Mouse (Mus musculus) bone marrow macrophage, adult 2 months (primary cell): ENCODE measurements around the gene Erich3.

Experiments
- CTCF ChIP-seq: IDR thresholded peaks from 2 replicates; pipeline ENCODE4 v1.5.1; 2012; ENCODE audit warnings: low read depth, mild to moderate bottlenecking, low read length, moderate library complexity
- POLR2A ChIP-seq: IDR thresholded peaks from 2 replicates; pipeline ENCODE4 v1.6.1; 2012; ENCODE audit warnings: mild to moderate bottlenecking, low read depth, low read length, borderline replicate concordance

DNA sequence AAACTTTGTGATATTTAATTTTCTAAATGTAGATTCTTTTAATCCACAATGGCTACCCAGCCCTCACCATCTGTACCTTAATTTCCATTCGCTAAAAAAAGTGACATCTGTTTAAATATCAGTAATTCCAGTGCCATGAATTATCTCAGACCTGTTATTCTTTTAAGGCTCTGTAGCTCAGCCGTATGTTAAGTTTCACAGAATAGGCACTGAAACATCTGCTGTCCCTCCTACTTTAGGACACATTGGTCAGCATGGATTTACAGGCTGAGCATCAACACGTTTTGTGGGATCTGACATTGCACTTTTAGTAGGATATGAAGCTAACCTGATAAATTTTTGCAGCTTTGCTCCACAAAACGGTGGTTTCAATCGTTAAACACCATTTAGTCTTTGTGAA, 35.2 kb downstream of the Erich3 start:
- no peak for TF ChIP-seq CTCF
- no peak for TF ChIP-seq POLR2A
